Mouse (Mus musculus): ENCODE results near the gene Oaz2. TPM values are rescaled to one million over a fixed set of nuclear protein-coding genes. Genes with fewer than 3 reads are reported as not detected.
A peak's percentile ranks its signal among the peaks of the same experiment; 100 is the strongest.

The Oaz2 gene
- polyA plus RNA-seq (2015; fragmentation: Nextera tagmentation; extraction: Ambion mirVana), result 49.6 and 54.3 TPM in 2 replicates

- WGBS (ENCODE audit: insufficient replicate concordance), result 76% methylated on average over 8 of the region's 8 CpGs
- peaks cover 14% of the 10 kb centered on the region for H3K4me1 ChIP-seq (replicated peaks)
- ATAC-seq (ENCODE audit: low read depth), result no peak
- no peaks in the 10 kb centered on the region for H3K27me3 ChIP-seq
- no peak within 1 kb of the TSS for H3K4me3 ChIP-seq (replicated peaks)
- no peaks in the 10 kb centered on the region for H3K9me3 ChIP-seq (replicated peaks)
- no peak for DNase-seq
- no peak within 1 kb of the TSS for H3K4me2 ChIP-seq
- no peak within 1 kb of the TSS for H3K9ac ChIP-seq
- no peaks in the 10 kb centered on the region for H3K36me3 ChIP-seq
- no peak within 1 kb of the TSS for H3K27ac ChIP-seq
Measured at GRCm38 (mm10) chr9:65667701-65668100, at the start of gene Oaz2. Gene Oaz2 (plus strand): TSS chr9:65668001.

GRCm38 (mm10) chr9:65619311-65619710, 48.5 kb upstream of the Oaz2 start:
- H3K27ac ChIP-seq, result no peak overlapping the region
- H3K27me3 ChIP-seq, result no peaks in the 10 kb centered on the region
- H3K36me3 ChIP-seq, result no peaks in the 10 kb centered on the region
- no peak overlapping the region for H3K4me3 ChIP-seq (replicated peaks)
- no peak for ATAC-seq (ENCODE audit: low read depth)
- no peak for DNase-seq
- H3K4me2 ChIP-seq, result no peak overlapping the region
- 50% methylated on average over 3 of the region's 3 CpGs for WGBS (ENCODE audit: insufficient replicate concordance)
- no peak overlapping the region for H3K9ac ChIP-seq
- no peaks in the 10 kb centered on the region for H3K9me3 ChIP-seq (replicated peaks)
- H3K4me1 ChIP-seq (replicated peaks), result no peaks in the 10 kb centered on the region

DNA sequence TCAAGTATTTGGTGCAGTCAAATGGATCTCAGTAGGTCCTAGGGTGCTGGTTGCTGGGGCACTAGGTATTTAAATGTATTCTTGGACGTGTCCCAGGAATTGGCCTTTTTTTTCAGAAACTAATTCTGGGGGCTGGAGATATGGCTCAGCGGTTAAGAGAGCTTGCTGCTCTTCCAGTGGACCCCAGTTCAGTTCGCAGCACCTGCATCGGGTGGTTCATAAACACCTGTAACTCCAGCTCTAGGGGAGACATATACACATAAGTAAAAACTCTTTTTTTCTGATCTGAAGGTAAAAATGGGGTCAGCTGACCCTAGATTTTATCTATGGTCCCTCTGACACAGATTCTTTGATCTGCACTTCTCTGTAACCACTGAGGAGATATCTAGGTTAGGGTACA, 46.6 kb upstream of the Oaz2 start:
- H3K4me3 ChIP-seq (replicated peaks), result no peak overlapping the region
- 67% methylated on average over 4 of the region's 4 CpGs for WGBS (ENCODE audit: insufficient replicate concordance)
- H3K27ac ChIP-seq, result no peak overlapping the region
- DNase-seq (no peak), ATAC-seq (ENCODE audit: low read depth) (no peak)
- peaks cover 9% of the 10 kb centered on the region for H3K27me3 ChIP-seq
- no peak overlapping the region for H3K4me2 ChIP-seq
- no peaks in the 10 kb centered on the region for H3K9me3 ChIP-seq (replicated peaks)
- H3K36me3 ChIP-seq, result no peaks in the 10 kb centered on the region
- no peak overlapping the region for H3K9ac ChIP-seq
- no peaks in the 10 kb centered on the region for H3K4me1 ChIP-seq (replicated peaks)

- no peak overlapping the region for H3K4me2 ChIP-seq
- DNase-seq (no peak), ATAC-seq (ENCODE audit: low read depth) (no peak)
- no peak overlapping the region for H3K4me3 ChIP-seq (replicated peaks)
- no peaks in the 10 kb centered on the region for H3K4me1 ChIP-seq (replicated peaks)
- 62% methylated on average over 2 of the region's 2 CpGs for WGBS (ENCODE audit: insufficient replicate concordance)
- peaks cover 14% of the 10 kb centered on the region for H3K27me3 ChIP-seq
- H3K9me3 ChIP-seq (replicated peaks), result no peaks in the 10 kb centered on the region
- H3K27ac ChIP-seq, result no peak overlapping the region
- no peak overlapping the region for H3K9ac ChIP-seq
- no peaks in the 10 kb centered on the region for H3K36me3 ChIP-seq
Measured at GRCm38 (mm10) chr9:65621666-65622065, 46.1 kb upstream of the Oaz2 start.

GRCm38 (mm10) chr9:65622826-65623225, 45.0 kb upstream of the Oaz2 start:
- Histone ChIP-seq H3K4me3 (replicated peaks) (no peak overlapping the region), H3K27me3 (peaks cover 25% of the 10 kb centered on the region), H3K27ac (no peak overlapping the region), H3K9ac (no peak overlapping the region), H3K9me3 (replicated peaks) (no peaks in the 10 kb centered on the region), H3K4me1 (replicated peaks) (no peaks in the 10 kb centered on the region), H3K4me2 (no peak overlapping the region), H3K36me3 (no peaks in the 10 kb centered on the region)
- DNase-seq (no peak), ATAC-seq (ENCODE audit: low read depth) (no peak)
- WGBS (ENCODE audit: insufficient replicate concordance), result 40% methylated on average over 5 of the region's 5 CpGs

DNA sequence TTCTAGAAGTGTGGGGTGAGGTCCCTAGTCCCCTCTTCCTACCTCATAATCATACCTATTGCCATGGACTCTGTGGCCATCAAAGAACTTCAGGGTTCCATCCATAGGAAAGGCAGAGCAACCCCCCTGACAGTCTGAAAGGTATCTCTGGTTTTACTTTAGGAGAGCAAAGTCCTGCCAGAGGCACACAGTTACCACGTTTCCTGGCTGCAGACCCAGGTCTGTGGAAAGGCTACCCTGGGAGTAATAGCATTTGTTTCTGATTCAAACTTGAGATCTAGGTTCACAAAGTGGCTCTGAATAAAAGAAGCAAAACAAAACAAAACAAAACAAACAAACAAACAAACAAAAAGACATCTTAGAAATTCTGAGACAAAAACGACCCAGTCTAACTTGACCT, 43.5 kb upstream of the Oaz2 start:
- Histone ChIP-seq H3K4me3 (replicated peaks) (no peak overlapping the region), H3K27me3 (peaks cover 39% of the 10 kb centered on the region), H3K27ac (no peak overlapping the region), H3K4me1 (replicated peaks) (peaks cover 4% of the 10 kb centered on the region; the same call in 1 of the 2 replicates), H3K9me3 (replicated peaks) (no peaks in the 10 kb centered on the region), H3K9ac (no peak overlapping the region), H3K36me3 (no peaks in the 10 kb centered on the region), H3K4me2 (no peak overlapping the region)
- DNase-seq, result no peak
- ATAC-seq (ENCODE audit: low read depth), result no peak
- WGBS (ENCODE audit: insufficient replicate concordance), result 53% methylated on average over 2 of the region's 2 CpGs

DNA sequence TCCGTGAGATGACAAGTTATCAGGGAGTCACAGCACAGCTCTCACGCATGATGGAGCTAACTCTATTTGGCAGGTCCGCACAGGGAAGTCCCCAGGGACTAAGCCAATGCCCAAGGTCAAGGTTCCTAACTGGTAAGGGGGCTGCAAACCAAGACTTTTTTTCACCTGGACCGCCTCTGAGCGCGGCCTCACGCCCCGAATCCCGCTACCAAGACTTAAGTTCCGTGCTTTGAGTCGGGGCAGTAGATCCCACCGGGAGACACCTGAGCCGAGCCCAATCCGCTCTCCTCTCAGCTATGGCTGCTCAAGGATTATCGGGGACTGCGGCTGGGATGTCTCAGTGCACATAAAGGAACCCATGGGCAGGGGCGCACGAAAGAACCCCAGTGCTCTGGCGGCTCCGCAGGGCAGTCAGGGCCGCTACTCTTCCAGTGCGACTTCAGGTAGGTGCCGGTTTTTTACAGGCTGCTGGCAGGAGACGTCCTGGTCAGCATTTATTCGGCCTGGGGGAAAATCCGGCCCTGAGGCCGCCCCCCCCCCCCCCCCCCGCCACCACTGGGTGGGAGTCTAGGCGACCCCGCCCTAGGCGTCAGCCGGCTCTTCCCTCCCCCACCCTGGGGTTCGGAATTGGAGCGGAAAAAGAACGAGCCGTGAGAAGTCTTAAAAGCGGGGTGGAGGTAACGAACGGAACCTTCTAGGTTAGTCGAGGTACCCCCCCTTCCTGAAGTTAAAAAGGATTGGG, 38.6 kb upstream of the Oaz2 start, which contains the start of gene Rbpms2:
Gene Rbpms2 (plus strand): TSS at position 624 of the 742 bp plus-strand sequence.
- no peaks in the 10 kb centered on the region for H3K9me3 ChIP-seq (replicated peaks)
- 2% methylated on average over 37 of the region's 40 CpGs for WGBS (ENCODE audit: insufficient replicate concordance)
- peak within 1 kb of the TSS; percentile 68 for H3K9ac ChIP-seq
- H3K4me2 ChIP-seq, result peak within 1 kb of the TSS; percentile 75
- peak within 1 kb of the TSS; percentile 20; the same call in 1 of the 2 replicates for H3K27ac ChIP-seq
- no peaks in the 10 kb centered on the region for H3K36me3 ChIP-seq
- ATAC-seq (ENCODE audit: low read depth) (no peak), DNase-seq (no peak)
- H3K4me1 ChIP-seq (replicated peaks), result peaks cover 28% of the 10 kb centered on the region
- H3K4me3 ChIP-seq (replicated peaks), result peak within 1 kb of the TSS; percentile 64
- H3K27me3 ChIP-seq, result peaks cover 87% of the 10 kb centered on the region

DNA sequence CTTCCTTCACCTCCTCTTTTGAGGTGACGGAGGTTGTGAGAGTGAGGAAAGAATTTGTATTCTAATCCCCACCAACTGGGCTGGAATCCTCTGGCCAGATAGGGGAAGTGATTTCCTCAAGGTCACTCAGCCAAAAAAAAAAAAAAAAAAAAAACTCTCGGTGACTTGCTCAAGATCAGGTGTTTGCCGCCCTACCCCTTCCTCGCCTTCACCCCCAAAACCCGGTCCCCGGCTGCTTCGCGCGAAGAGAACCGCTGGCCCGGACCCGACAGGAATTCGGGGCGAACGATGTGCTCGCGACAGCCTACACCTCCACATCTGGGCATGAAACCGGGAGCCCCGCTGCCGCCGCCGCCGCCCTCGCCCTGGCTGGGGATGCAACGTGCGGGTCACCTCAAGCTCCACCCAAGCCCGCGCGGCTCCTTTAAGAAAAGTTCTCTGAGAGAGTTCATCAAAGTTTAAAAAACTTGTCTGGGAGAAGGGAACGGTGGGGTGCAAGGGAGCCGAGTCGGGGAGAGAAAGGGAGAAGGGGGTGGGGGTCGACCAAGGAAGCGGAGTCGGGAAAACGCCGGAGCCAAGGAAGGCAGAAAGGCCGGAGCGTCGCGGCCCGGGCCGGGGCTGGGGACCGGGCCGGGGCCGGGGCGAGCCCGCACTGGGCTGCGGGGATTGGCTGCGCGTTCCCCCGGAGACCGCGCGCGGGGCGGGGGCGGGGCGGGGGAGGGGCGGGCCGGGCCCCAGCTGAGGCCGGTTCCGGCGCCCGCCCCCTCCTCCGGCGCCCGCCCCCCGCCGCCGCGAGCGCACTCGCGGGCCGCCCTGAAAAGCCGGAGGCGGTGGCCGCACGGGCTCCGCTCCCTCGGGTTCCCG, 37.8 kb upstream of the Oaz2 start:
- H3K4me2 ChIP-seq, result peak overlapping the region; percentile 75
- peak overlapping the region; percentile 68 for H3K9ac ChIP-seq
- peaks cover 85% of the 10 kb centered on the region for H3K27me3 ChIP-seq
- peak; percentile 75 for ATAC-seq (ENCODE audit: low read depth)
- WGBS (ENCODE audit: insufficient replicate concordance), result under 1% methylated on average over 54 of the region's 83 CpGs
- peak overlapping the region; percentile 64 for H3K4me3 ChIP-seq (replicated peaks)
- peaks cover 28% of the 10 kb centered on the region for H3K4me1 ChIP-seq (replicated peaks)
- H3K36me3 ChIP-seq, result no peaks in the 10 kb centered on the region
- peak; percentile 21 for DNase-seq
- no peaks in the 10 kb centered on the region for H3K9me3 ChIP-seq (replicated peaks)
- H3K27ac ChIP-seq, result 0 out of 2 replicates have a peak overlapping the region, but pooled peaks have one; percentile 20

DNA sequence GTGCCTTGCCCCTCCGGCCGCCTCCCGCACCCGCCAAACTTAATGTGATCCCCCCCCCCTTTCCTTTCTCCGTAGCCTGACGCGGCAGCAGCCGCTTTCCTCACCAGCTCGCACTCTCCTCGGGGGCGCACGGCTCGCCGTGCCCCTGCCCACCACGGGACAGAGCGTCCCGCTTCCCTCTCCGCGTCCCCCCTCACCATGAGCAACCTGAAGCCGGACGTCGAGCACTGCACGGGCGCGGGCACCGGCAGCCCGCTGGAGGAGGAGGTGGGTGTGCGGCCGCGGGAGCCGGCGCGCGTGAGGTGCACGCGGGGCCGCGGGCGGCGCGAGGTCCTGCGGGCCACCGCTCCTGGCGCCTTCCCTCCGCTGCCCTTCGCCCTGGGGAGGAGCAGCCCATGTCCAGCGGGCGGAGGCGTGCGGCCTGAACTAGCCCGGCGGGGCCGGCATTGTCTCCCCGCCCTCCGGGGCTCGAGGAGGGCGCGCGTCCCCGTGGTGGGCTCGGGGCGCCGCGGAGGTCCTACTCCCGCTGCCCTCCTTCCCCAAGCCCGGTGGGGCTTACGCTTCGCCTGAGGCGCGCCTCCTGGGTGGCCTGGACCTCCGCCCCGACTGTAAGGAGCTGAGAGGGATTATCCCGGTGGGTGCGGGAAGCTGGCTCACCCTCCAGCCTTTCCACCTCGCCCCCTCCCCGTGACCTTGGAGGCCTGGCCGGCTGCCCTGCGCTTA, 37.0 kb upstream of the Oaz2 start:
- Histone ChIP-seq H3K4me2 (peak overlapping the region; percentile 75), H3K4me1 (replicated peaks) (peaks cover 28% of the 10 kb centered on the region), H3K27ac (peak overlapping the region; percentile 20; the same call in 1 of the 2 replicates), H3K9me3 (replicated peaks) (no peaks in the 10 kb centered on the region), H3K9ac (peak overlapping the region; percentile 68), H3K36me3 (no peaks in the 10 kb centered on the region), H3K27me3 (peaks cover 81% of the 10 kb centered on the region), H3K4me3 (replicated peaks) (peak overlapping the region; percentile 64)
- DNase-seq (no peak), ATAC-seq (ENCODE audit: low read depth) (peak; percentile 60)
- WGBS (ENCODE audit: insufficient replicate concordance), result under 1% methylated on average over 73 of the region's 78 CpGs

DNA sequence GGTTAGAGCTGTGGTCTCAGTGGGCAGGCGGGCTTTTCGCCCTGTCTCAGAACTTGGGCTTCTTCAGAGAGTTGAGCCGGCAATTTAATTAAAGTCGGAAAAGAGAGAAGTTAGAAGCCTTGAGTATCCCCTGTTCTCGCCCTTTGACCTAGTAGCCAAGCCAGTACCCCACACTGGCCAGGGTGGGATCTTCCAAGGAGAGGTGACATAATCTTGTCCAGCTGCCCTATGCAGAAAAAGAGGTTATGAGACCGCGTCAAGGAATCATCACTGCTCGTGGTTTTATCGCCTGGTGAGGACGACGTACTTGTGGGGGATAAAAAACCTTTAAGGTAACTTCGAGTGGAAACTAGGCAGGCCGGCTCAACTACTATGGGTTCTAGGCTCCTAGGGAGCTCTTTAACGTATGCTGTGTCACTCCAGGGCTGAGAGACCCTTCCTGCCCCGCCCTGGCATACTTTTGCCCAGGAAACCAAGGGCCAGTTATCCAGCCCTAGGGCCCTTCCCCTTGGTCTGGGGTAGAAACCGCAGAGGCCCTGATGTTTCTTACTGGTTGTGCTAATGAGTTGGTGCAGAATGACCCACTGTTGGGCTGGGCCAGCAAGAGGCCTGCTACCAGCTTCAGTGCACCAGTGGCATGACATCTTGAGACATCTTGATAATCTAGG, 36.3 kb upstream of the Oaz2 start:
- Histone ChIP-seq H3K36me3 (no peaks in the 10 kb centered on the region), H3K4me3 (replicated peaks) (peak overlapping the region; percentile 64), H3K4me1 (replicated peaks) (peaks cover 28% of the 10 kb centered on the region), H3K9me3 (replicated peaks) (no peaks in the 10 kb centered on the region), H3K4me2 (peak overlapping the region; percentile 75), H3K27ac (peak overlapping the region; percentile 20; the same call in 1 of the 2 replicates), H3K27me3 (peaks cover 74% of the 10 kb centered on the region), H3K9ac (peak overlapping the region; percentile 68)
- 9% methylated on average over 16 of the region's 16 CpGs for WGBS (ENCODE audit: insufficient replicate concordance)
- ATAC-seq (ENCODE audit: low read depth) (peak; percentile 45), DNase-seq (no peak)

Measured in liver, embryonic 13.5 days (tissue).